Mouse (Mus musculus) liver, adult 2 months (tissue): ENCODE measurements around the gene Zbtb22.

Source experiments
- CTCF ChIP-seq: fragments of 200-500 bp; IDR thresholded peaks from 2 replicates; pipeline ENCODE4 v1.5.1; 2011; ENCODE audit warnings: low read depth, low read length, control low read depth
- POLR2A ChIP-seq: fragments of 200-500 bp; IDR thresholded peaks from 2 replicates; pipeline ENCODE4 v1.6.1; 2011; ENCODE audit warnings: low read length, control low read depth; ENCODE audit not compliant: insufficient read depth; ENCODE audit errors: extremely low read depth

DNA sequence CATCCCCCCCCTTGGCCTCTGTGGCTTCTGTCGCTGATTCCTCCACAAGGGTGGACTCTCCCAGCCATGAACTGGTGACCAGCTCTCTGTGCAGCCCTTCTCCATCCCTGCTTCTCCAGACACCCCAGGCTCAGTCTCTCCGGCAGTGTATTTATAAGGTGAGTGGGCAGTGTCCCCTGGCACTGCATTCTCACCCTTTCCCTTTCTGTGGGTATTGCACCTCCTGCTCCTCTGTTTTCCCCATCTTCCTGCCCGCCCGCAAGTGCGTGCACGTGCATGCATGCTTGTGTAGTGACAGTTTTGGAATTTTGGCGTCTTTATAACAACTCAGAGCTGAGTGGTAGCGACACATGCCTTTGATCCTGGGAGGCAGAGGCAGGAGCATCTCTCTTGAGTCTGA, 1.8 kb upstream of the Zbtb22 start:
- TF ChIP-seq CTCF: no peak
- TF ChIP-seq POLR2A: no peak
